Mouse (Mus musculus): ENCODE data around the gene C1qb. TPM values are rescaled to one million over a fixed set of nuclear protein-coding genes. Genes with fewer than 3 reads are reported as not detected.

Gene C1qb
- total RNA-seq, 2 experiments from 2014 or later: 26.0 to 28.3 TPM

Other genes with a start within 250 kb of the C1qb start
- gene Ephb2, start 50.2 kb downstream of the C1qb start, total RNA-seq (2021): 1 to 10 TPM; 1.3 to 1.4 TPM
- gene C1qc, start 6.9 kb upstream of the C1qb start, total RNA-seq (2021): 10 to 100 TPM; 17.8 to 24.8 TPM
- 10 to 100 TPM; 25.2 to 28.0 TPM for gene C1qa, start 12.6 kb upstream of the C1qb start, total RNA-seq (2021)
- not detected for gene Epha8, start 70.6 kb upstream of the C1qb start, total RNA-seq (2021)
- gene Zbtb40, start 162.6 kb upstream of the C1qb start, total RNA-seq (2021): 1 to 10 TPM; 6.2 to 9.0 TPM